Mouse (Mus musculus): ENCODE results near the gene Creb5.

The Creb5 gene

GRCm38 (mm10) chr6:53287038-53287561 is at the start of gene Creb5:
Gene Creb5 (plus strand): TSS chr6:53287270.
- DNase-seq = peak; percentile 66

GRCm38 (mm10) chr6:53259841-53260240 is 27.2 kb upstream of the Creb5 start:
- DNase-seq = no peak

GRCm38 (mm10) chr6:53262401-53262800 is 24.7 kb upstream of the Creb5 start:
- no peak for DNase-seq

- DNase-seq = no peak
These were observed 20.0 kb upstream of the Creb5 start for GRCm38 (mm10) chr6:53267036-53267435.

- no peak for DNase-seq
These were observed 19.2 kb upstream of the Creb5 start for GRCm38 (mm10) chr6:53267732-53268505.

GRCm38 (mm10) chr6:53271216-53271615 is 15.9 kb upstream of the Creb5 start:
- no peak for DNase-seq

- DNase-seq = no peak
These were observed 15.4 kb upstream of the Creb5 start for GRCm38 (mm10) chr6:53271636-53272035.

GRCm38 (mm10) chr6:53286389-53287037 is 557 bp upstream of the Creb5 start:
- DNase-seq = no peak

- DNase-seq = peak; percentile 7
These were observed 702 bp downstream of the Creb5 start for GRCm38 (mm10) chr6:53287562-53288381.

GRCm38 (mm10) chr6:53288584-53289558 is 1.8 kb downstream of the Creb5 start:
- DNase-seq = no peak

GRCm38 (mm10) chr6:53289659-53290058 is 2.6 kb downstream of the Creb5 start:
- DNase-seq = no peak

- DNase-seq = no peak
These were observed 3.3 kb downstream of the Creb5 start for GRCm38 (mm10) chr6:53290215-53290990.

GRCm38 (mm10) chr6:53292931-53293330 is 5.9 kb downstream of the Creb5 start:
- DNase-seq = no peak

- DNase-seq = no peak
These were observed 10.8 kb downstream of the Creb5 start for GRCm38 (mm10) chr6:53297851-53298250.

GRCm38 (mm10) chr6:53304201-53304600 is 17.1 kb downstream of the Creb5 start:
- DNase-seq = no peak

GRCm38 (mm10) chr6:53306156-53306555 is 19.1 kb downstream of the Creb5 start:
- DNase-seq = no peak

GRCm38 (mm10) chr6:53306710-53307109 is 19.6 kb downstream of the Creb5 start:
- DNase-seq = no peak

- peak; percentile 25 for DNase-seq
These were observed 21.6 kb downstream of the Creb5 start for GRCm38 (mm10) chr6:53308684-53309083.

GRCm38 (mm10) chr6:53313604-53314003 is 26.5 kb downstream of the Creb5 start:
- no peak for DNase-seq

GRCm38 (mm10) chr6:53314126-53314525 is 27.1 kb downstream of the Creb5 start:
- DNase-seq = no peak
